Mouse (Mus musculus) lung, postnatal 0 days (tissue): ENCODE results near the gene Gm38431.

Experiments used
- CTCF ChIP-seq: IDR thresholded peaks from 2 replicates; pipeline ENCODE4 v1.5.1; 2016; ENCODE audit warnings: antibody characterized with exemption, mild to moderate bottlenecking
- EP300 ChIP-seq: IDR thresholded peaks from 2 replicates; pipeline ENCODE4 v1.6.1; 2016; ENCODE audit warnings: antibody characterized with exemption, mild to moderate bottlenecking, control low read depth

GRCm38 (mm10) chr9:21032491-21032890 lies 59.3 kb downstream of the Gm38431 start:
- TF ChIP-seq CTCF: no peak
- no peak for TF ChIP-seq EP300
